Mouse (Mus musculus) kidney, adult 2 months (tissue): ENCODE data around the gene Vezt.

Source experiments
- CTCF ChIP-seq: fragments of 200-500 bp; conservative IDR thresholded peaks from 2 replicates; pipeline ENCODE4 v1.5.1; 2011; ENCODE audit warnings: low read depth, mild to moderate bottlenecking, control low read depth, low read length, moderate library complexity, mixed read lengths; ENCODE audit not compliant: insufficient read depth, insufficient read length
- POLR2A ChIP-seq: fragments of 200-500 bp; IDR thresholded peaks from one replicate; pipeline ENCODE4 v1.6.1; 2011; ENCODE audit warnings: low read depth, low read length, control low read depth

- TF ChIP-seq POLR2A (no peak), CTCF (no peak)
Observed at GRCm38 (mm10) chr10:93944241-93944640, 91.4 kb downstream of the Vezt start.
